Mouse (Mus musculus) right cerebral cortex, postnatal 36 days (tissue): ENCODE measurements at regions not wholly inside any gene's neighbourhood (a gene's known extent, or its start where the extent isn't known, plus 50 kb on each side); places are given as distances from the start of the nearest gene placed in this dataset.

ENCODE experiments used
- DNase-seq, 2 experiments: peaks; one replicate each; pipeline ENCODE4 v3.0.0; 2022; ENCODE audit warnings: low spot score in 2 of 2, mixed read lengths in 1 of 2

GRCm38 (mm10) chr13:107700268-107701139 lies 343.7 kb upstream of the Smim15 start:
- DNase-seq = peak in 1 of 2 experiments; percentile 28

DNA sequence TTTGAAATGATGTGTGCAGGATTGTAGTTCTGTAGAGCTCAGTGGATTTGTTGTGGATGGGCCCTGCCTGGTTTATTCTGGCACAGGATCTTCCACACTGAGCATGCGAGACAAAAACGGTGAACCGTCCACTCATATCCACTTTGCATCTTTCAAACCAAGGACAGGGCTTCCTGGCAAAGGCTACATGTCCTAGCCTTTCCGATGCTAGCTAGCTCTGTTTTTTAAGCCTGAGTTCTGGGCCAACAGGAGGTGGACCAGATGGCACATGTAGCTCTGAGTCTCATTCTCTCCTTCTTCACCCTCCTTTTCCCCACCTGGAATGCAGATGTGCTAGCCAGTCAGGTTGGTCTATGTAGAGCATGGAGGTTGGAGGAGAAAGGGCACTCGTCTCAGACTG lies 345.0 kb upstream of the Smim15 start:
- peak in 1 of 2 experiments; percentile 22 for DNase-seq

- DNase-seq = peak; percentile 37 to 52
These were observed 345.9 kb upstream of the Smim15 start for GRCm38 (mm10) chr13:107698345-107698744.

DNA sequence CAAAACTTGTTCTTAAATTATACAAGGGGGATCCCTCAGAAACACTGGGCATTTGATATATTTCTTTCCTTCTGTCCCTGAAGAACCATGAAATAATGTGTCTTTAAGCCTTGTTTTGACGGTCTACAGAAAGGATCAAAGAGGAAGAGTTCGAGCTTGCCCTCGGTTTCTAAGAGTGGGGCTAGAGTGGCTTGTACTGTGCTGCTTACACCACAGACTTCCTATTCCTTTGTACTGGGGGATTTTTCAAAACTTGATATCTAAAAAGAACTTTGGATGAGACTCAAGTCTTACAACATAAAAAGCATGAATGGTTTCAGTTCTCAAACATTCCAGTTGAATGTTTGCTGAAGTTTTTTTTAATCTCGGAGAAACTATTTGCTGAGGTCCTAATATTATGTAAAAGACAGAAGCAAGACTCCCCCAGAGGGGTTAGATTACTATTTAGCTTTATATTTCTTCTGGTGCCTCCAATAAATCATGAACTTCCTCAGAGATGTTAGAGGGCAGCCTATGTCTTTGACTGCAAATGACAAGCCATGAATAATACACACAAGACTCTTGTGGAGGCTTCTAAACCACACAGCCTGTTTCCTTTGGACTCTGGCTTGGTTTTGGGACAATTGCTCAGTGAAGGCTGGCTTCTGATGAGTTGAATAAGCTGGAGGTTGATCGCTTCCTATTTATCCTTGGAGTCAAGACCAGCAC lies 352.0 kb upstream of the Smim15 start:
- DNase-seq = no peak

DNA sequence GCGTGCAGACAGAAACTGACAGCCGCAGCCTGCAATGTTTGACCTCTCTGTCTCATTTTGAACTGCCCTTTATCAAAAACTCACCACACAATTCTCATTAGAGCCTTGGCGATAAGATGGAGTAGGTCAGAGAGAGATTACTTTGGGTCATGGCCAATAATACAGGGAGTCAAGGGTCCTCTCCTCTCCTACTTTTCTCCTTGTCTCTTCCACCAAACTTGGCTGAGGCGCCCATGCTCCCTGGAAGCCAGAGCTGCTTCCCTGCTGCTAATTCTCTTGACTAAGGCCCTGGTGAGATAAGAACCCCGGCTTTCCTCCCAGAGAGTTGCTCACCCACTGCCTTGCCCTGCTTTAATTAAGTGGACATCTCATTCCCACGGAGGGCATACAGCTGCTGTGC lies 355.3 kb upstream of the Smim15 start:
- DNase-seq = no peak

DNA sequence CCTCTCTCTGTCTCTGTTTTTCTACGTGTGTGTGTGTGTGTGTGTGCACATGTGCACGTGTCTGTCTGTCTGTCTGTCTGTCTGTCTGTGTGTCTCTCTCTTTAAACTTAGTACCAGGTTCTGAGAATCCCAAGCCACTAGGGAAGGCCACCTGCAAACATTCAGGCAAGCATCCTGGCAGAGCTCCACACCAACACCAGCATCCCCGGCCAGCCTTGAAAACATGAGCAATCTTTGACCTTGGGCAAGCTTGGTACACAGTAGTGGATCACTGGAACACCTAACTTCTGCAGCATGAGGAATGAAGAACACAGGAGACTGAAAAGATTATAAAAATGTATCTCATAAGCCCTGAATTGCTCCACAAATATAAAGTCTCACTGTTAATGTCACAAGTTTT lies 359.0 kb upstream of the Smim15 start:
- no peak for DNase-seq

- DNase-seq = no peak
These were observed 360.3 kb upstream of the Smim15 start for GRCm38 (mm10) chr13:107683909-107684308.

- no peak for DNase-seq
These were observed 362.5 kb upstream of the Smim15 start for GRCm38 (mm10) chr13:107681719-107682118.

DNA sequence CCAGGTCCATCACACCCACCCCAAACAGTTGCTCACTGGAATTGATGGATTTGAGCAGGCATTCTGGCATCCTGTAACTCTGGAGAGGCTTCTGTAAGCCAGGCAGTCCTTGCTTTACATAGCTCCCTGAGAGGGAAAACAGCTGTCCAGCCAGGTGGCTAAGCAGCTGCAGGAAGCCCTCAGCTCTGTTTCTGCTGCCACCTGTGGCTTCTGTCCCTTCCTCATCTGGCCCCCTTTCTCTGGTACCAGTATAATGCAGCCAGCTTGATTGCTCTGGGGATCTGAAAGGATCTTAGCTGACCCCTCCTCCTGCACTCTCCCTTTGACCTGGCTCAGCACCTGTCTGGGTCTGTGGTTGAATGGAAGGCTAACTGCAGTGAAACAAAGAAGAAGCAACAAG lies 365.4 kb upstream of the Smim15 start:
- DNase-seq = no peak

DNA sequence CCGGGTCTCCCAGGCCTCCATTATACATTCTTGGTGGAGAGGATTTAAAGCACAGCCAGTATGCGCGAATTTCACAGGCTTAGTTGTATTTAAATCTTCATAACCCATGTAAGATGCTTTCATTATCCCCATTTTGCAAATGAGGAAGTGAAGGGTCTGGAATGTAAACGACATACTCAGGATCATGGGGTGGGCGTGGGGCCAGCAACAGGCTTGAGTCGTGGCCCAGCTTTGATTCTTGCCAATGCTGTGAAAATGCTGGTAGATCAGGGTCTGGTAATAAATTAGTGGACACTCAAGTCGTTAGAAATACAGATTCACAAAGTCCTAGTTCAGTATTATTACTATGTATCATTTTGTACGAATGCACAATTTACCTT lies 367.2 kb upstream of the Smim15 start:
- no peak for DNase-seq

- no peak for DNase-seq
These were observed 367.7 kb upstream of the Smim15 start for GRCm38 (mm10) chr13:107676310-107677090.

GRCm38 (mm10) chr13:107672166-107672565 lies 372.1 kb upstream of the Smim15 start:
- DNase-seq = no peak

- DNase-seq = no peak
These were observed 375.7 kb upstream of the Smim15 start for GRCm38 (mm10) chr13:107668509-107668908.

DNA sequence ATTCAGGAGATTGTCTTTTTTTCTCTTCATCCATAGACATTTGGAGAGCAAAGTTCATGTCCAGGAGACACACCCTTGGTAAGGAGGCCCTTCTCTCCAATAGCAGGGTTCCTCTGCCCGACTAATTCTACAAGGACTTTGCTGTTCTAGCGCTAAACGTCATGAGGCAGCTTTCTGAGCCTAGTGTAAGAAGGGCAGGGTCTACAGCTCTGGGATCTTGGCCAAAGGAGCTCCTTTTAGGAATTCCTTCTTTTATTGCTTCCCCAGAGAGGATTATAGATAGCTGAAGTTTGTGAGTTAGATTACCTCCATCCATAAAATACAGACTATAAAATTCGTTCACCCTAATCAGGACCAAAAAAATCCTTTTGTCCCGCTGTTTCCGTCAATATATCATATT lies 378.5 kb upstream of the Smim15 start:
- DNase-seq = no peak

- no peak for DNase-seq
These were observed 380.0 kb upstream of the Smim15 start for GRCm38 (mm10) chr13:107664197-107664596.

GRCm38 (mm10) chr13:107663745-107664144 lies 380.5 kb upstream of the Smim15 start:
- DNase-seq = no peak

DNA sequence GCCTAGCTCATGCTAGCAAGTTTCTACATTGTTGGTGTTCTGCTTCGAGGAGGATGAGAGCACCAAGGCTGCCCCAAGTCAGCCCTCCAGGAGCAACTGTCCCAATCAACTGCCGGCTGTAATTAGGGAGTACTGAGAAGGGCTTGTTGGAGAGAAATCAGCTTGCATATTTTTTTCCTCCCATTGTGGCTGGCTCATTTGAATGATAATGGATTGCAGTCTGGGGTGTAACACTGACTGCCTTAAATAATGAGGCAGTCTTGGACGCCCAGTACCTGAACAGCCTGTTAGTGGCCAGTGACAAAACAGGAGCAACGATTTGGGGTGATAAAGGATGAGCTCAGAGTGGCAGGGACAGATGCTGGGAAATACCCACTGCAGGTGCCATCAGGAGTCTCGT lies 382.8 kb upstream of the Smim15 start:
- no peak for DNase-seq

GRCm38 (mm10) chr13:107645865-107646645 lies 398.2 kb upstream of the Smim15 start:
- DNase-seq = peak; percentile 24 to 39

DNA sequence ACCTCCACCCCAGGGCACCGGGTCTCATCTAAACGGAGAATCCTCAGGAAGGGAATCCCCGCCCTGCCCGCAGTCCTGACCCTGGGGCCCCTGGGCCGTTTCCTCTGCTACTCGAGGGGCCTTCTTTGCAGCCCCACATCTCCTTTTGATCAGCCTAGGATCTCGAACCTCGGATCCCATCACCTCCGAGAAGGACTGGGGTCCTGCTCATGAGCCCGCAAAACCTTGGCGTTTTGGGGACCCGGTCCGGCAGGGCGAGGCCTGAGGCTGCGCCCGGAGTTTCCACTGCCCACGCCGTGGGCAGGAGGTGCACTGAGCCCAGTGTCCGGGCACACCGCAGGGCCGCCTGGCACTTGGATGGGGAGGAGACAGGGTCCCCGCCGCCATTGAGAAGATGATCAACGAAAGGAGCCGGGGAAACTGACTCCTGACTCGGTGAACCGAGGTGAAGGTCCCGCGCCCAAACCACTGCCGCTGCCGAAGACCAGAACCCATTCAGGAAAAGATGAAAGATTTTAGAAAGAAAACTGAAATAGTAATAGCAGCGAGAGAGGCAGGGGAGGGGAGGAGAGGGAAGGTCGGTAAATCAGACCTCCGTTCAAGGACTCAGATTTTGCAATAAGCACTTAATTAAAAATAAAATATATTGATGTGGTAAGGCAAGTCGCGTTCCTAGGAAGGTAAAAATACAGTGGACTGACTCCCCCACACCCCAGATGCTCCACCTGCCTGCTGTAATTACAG lies 399.0 kb upstream of the Smim15 start:
- DNase-seq = no peak

- DNase-seq = no peak
These were observed 399.5 kb upstream of the Smim15 start for GRCm38 (mm10) chr13:107644705-107645104.
